ENCODE assay signal across 8 mouse cellular contexts in genomic region chr9:122424941-122425608, GRCm38 (mm10).
DNase-seq lines count a peak whose midpoint lies in the region; ATAC-seq and TF ChIP-seq lines count a peak whose summit lies in the region.

No protein-coding gene starts in this region.

- no peak for ATAC-seq in kidney, embryonic 15.5 days (replicated peaks; ENCODE audit: low FRiP score)
- ATAC-seq in intestine, postnatal 0 days, result no peak

- no peak overlapping the region for H3K9ac ChIP-seq in kidney, embryonic 15.5 days
- H3K9ac ChIP-seq in intestine, postnatal 0 days (ENCODE audit: low read depth, low read length), result no peak overlapping the region

- H3K4me3 ChIP-seq in kidney, embryonic 15.5 days (replicated peaks), result no peak overlapping the region
- H3K4me3 ChIP-seq in intestine, postnatal 0 days (ENCODE audit: low read depth, low read length), result no peak overlapping the region
- H3K4me3 ChIP-seq in megakaryocyte, embryonic 14.5 days (replicated peaks), result peak overlapping the region; percentile 31

- DNase-seq in kidney, adult 9 months, result peak; percentile 15
- peak; percentile 16 for DNase-seq in T-cell, adult 2 months (ENCODE audit: low spot score)
- peak; percentile 14 for DNase-seq in embryo, embryonic 9.5 days (ENCODE audit: extremely low spot score)
- DNase-seq in frontal cortex, postnatal 14 days (ENCODE audit: low spot score in 2 of 2), result no peak
- no peak for DNase-seq in Muller cell, postnatal 12 days (ENCODE audit: inconsistent ontology term)

- TF ChIP-seq CTCF in intestine, postnatal 0 days (IDR thresholded peaks at IDR 0.05; ENCODE audit: low read depth), result peak; percentile 61

- H3K27me3 ChIP-seq in kidney, embryonic 15.5 days, result no peaks in the 10 kb centered on the region
- no peaks in the 10 kb centered on the region; the same call in 1 of the 2 replicates for H3K27me3 ChIP-seq in intestine, postnatal 0 days (replicated peaks; ENCODE audit: control insufficient read depth, insufficient read depth, low read length)
- H3K27me3 ChIP-seq in megakaryocyte, embryonic 14.5 days (replicated peaks), result peaks cover 37% of the 10 kb centered on the region

- H3K36me3 ChIP-seq in kidney, embryonic 15.5 days, result no peaks in the 10 kb centered on the region
- H3K36me3 ChIP-seq in intestine, postnatal 0 days (ENCODE audit: control insufficient read depth, insufficient read depth), result no peaks in the 10 kb centered on the region
- H3K36me3 ChIP-seq in megakaryocyte, embryonic 14.5 days (replicated peaks; ENCODE audit: low read length), result no peaks in the 10 kb centered on the region

- 0 out of 2 replicates have a peak, but pooled peaks cover 2% of the 10 kb centered on the region for H3K4me1 ChIP-seq in kidney, embryonic 15.5 days
- no peaks in the 10 kb centered on the region for H3K4me1 ChIP-seq in intestine, postnatal 0 days (replicated peaks; ENCODE audit: control insufficient read depth, insufficient read depth, low read length)
- H3K4me1 ChIP-seq in megakaryocyte, embryonic 14.5 days, result peaks cover 7% of the 10 kb centered on the region; the same call in 1 of the 2 replicates

- H3K27ac ChIP-seq in kidney, embryonic 15.5 days, result no peak overlapping the region
- no peak overlapping the region for H3K27ac ChIP-seq in intestine, postnatal 0 days (ENCODE audit: low read depth, low read length)

- no peak overlapping the region for H3K4me2 ChIP-seq in kidney, embryonic 15.5 days
- H3K4me2 ChIP-seq in intestine, postnatal 0 days (replicated peaks; ENCODE audit: low read depth), result peak overlapping the region; percentile 21; the same call in 1 of the 2 replicates

- 47% methylated on average over 14 of the region's 14 CpGs for WGBS in kidney, embryonic 15.5 days
- WGBS in intestine, postnatal 0 days, result 39% methylated on average over 14 of the region's 14 CpGs

- no peaks in the 10 kb centered on the region for H3K9me3 ChIP-seq in kidney, embryonic 15.5 days (replicated peaks)
- no peaks in the 10 kb centered on the region for H3K9me3 ChIP-seq in intestine, postnatal 0 days (ENCODE audit: control insufficient read depth)
- H3K9me3 ChIP-seq in megakaryocyte, embryonic 14.5 days, result no peaks in the 10 kb centered on the region

Comparison
In these comparisons a context has a peak if more than half of its experiments do, and no peak if none do; other contexts are left out.
1. DNase-seq: peak in kidney, adult 9 months (single experiment), T-cell, adult 2 months (single experiment) and embryo, embryonic 9.5 days (single experiment); none in frontal cortex, postnatal 14 days (0 of 2) and Muller cell, postnatal 12 days (single experiment).